Mouse (Mus musculus) stomach, postnatal 0 days (tissue): ENCODE measurements around the gene Vgf.

Experiments
- CTCF ChIP-seq: IDR thresholded peaks from 2 replicates; pipeline ENCODE4 v1.5.1; 2016; ENCODE audit warnings: antibody characterized with exemption, low read depth, mild to moderate bottlenecking, moderate library complexity
- EP300 ChIP-seq: optimal IDR thresholded peaks from 2 replicates; pipeline ENCODE3; 2016; ENCODE audit warnings: antibody characterized with exemption

GRCm38 (mm10) chr5:137039453-137039852 is 13.3 kb downstream of the Vgf start:
- TF ChIP-seq CTCF (no peak), EP300 (no peak)
